Mouse (Mus musculus): Measurements from ENCODE around the gene Mad1l1.

Gene Mad1l1

GRCm38 (mm10) chr5:140045453-140045852 lies 275.9 kb downstream of the Mad1l1 start:
- no peak for DNase-seq (ENCODE audit: low spot score)

GRCm38 (mm10) chr5:140043002-140043401 lies 278.4 kb downstream of the Mad1l1 start:
- DNase-seq (ENCODE audit: low spot score), result no peak

DNA sequence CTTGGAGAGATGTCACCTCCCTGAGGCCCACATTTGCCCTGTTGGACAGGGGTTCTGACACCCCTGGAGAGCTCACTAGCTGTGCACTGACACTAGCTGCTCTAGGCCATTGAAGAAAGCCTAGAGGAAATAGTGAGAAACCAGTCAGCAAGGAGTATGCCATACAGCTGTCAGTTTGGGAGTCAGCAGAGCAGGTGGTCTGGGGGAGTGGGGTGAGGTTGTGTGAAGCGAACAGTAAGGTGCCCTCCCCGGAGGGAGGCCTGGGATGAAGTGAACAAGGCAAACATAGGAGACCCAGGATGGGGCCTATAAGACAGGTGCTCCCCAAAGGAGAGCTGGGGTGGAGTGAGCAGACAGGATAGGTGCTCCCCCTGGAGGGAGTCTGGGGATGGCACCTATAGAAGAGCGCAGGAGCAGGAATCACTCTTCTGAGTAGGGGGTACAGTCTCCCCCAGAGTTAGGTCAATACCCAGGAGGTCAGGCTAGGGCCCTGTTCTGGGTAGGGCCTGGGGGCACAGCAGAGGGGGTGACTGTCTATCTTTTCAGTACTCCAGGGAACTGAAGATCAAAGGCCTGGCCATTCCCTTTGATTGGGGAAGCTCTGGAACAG lies 279.2 kb downstream of the Mad1l1 start:
- DNase-seq (ENCODE audit: low spot score), result no peak

GRCm38 (mm10) chr5:140041055-140041454 lies 280.3 kb downstream of the Mad1l1 start:
- DNase-seq (ENCODE audit: low spot score), result no peak

- no peak for DNase-seq (ENCODE audit: low spot score)
These were observed 283.6 kb downstream of the Mad1l1 start for GRCm38 (mm10) chr5:140037587-140038233.

DNA sequence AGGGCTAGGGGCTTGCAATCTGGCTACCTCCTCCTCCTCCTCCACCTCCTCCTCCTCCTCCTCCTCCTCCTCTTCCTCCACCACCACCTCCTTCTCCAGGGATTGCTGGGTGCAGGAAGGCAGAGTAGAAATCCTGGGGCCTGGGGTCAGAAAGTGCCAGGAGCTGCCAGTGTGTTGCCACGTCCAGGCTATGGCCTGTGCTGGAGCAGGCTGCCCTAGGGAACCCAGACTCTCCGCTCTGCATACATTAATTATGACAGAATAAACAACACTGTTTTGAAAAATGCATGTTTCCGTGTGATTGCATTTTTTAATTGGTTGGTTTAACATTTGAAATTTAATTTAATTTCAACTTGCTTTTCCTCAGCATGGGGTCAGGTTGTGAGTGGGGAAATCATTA lies 285.7 kb downstream of the Mad1l1 start:
- no peak for DNase-seq (ENCODE audit: low spot score)

DNA sequence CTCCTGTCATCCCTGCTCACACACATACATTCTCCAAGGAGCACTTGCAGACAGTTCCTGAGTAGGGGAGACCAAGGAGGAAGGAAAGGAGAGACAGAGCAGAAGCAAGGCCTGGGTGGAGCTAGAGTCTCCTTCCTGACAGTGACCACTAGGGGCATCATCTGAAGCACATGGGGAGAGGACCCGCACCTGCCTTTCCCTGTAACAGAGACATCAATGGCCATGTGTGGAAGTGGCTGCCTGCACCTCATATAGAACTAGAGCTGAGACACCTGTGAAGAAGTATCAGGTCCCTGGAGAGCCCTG lies 286.4 kb downstream of the Mad1l1 start:
- DNase-seq (ENCODE audit: low spot score), result no peak

DNA sequence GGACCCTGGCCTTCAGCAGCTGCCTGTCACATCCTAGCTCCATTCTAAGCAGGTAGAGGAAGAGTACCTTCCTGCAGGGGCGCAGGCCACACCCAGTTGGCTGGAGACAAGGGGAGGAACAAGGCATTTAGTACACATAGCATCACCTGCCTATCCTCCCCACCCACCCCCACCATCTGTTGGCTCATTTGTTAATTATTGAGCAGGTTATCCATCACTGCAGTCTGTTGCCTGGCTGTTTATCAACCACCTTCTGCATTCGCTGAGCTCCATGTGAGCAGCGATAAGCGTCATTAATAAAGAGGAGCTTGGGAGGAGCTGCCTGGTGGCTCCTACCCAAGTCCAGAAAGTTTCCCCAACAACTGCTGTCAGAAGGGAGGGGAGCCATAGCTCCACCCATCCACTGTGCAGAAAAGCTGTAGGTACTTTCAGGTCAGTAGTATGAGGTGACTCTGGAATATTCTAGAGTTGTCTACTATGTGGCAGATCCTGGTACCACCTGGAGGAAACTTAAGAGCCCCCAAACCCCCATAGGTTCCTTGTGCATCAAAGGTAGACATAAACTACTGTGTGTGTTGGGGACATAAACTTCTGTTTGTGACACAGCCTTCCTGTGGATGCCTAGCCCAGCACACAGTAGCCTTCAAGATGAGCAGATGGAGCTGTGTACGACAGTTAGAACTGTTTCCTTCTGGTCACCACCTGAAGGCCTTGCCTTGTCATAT lies 286.9 kb downstream of the Mad1l1 start:
- no peak for DNase-seq (ENCODE audit: low spot score)

DNA sequence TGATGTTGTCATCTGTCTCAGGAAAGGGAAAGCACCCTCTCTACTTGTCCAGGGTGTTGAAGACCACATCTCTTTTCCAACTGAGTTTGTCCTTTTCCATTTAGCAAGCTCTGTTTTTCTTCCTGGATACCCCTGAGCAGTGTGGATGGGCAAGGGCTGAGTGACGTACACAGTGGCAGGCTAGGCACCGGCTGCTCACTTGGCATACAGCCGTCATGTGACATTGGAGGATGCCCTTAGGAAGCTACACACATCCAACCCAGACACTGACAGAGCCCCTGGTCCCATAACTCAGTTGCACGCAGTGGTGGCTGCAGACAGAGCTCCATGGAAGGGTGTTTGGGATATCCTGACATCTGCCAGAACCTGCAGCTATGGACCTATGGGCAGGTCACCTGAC lies 295.0 kb downstream of the Mad1l1 start:
- no peak for DNase-seq (ENCODE audit: low spot score)

- DNase-seq (ENCODE audit: low spot score), result no peak
These were observed 296.1 kb downstream of the Mad1l1 start for GRCm38 (mm10) chr5:140025301-140025700.

GRCm38 (mm10) chr5:140023941-140024500 lies 297.3 kb downstream of the Mad1l1 start:
- DNase-seq (ENCODE audit: low spot score), result no peak

DNA sequence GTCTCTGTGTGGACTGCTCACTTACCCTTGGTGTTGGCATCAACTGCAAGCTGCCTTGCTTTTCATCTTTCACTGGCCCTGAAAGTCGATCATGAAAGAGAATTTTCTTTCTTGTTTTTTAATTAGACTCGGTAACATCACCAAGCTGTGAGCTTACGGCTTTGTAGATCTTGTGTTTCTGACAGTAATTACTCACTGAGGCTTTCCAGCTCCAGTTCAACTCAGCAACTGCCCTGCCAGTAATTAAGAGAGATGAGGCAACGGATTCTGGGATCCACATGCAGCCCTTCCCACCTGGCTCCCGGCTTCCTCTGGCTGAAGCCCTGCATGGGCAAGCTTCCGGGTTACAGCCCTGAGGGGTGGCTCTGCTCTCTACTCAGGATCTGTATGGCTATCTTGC lies 298.5 kb downstream of the Mad1l1 start:
- no peak for DNase-seq (ENCODE audit: low spot score)

GRCm38 (mm10) chr5:140021755-140022154 lies 299.6 kb downstream of the Mad1l1 start:
- DNase-seq (ENCODE audit: low spot score), result no peak

- no peak for DNase-seq (ENCODE audit: low spot score)
These were observed 301.7 kb downstream of the Mad1l1 start for GRCm38 (mm10) chr5:140019616-140020015.

DNA sequence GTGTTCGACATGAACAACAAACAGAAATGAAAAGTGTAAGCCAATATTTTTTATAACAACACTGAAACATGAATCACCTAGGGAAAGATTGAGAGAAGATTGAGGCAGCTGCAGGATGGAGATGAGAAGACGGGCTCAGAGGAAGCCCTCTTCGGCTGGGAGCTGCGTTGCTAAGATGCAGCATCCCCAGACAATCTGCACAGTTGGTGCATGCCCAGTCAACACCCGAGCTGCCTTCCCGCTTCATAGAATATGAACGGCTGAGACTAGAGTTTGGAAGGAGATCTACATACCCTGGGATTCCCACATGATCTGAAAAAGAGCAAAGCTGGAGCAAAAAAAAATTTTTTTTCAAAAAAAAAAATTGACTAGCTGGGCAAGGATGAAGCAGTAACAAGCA lies 302.6 kb downstream of the Mad1l1 start:
- no peak for DNase-seq (ENCODE audit: low spot score)

DNA sequence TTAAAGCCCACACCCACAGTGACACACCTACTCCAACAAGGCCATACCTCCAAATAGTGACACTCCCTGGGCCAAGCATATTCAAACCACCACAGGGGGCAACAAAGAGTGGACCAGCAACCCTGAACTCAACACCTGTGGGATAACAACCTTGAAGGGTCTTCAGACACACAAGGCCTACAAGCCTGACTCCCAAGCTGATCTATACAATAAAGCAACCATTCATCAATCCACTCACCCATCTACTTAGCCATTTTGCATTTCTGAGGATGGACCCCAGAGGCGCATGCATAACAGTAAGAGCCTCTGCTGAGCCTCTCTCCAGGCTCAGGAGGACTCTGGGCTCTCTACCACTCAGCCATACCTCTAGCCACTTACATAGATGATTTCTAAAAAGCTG lies 304.5 kb downstream of the Mad1l1 start:
- no peak for DNase-seq (ENCODE audit: low spot score)

- DNase-seq (ENCODE audit: low spot score), result no peak
These were observed 307.7 kb downstream of the Mad1l1 start for GRCm38 (mm10) chr5:140013652-140014051.

DNA sequence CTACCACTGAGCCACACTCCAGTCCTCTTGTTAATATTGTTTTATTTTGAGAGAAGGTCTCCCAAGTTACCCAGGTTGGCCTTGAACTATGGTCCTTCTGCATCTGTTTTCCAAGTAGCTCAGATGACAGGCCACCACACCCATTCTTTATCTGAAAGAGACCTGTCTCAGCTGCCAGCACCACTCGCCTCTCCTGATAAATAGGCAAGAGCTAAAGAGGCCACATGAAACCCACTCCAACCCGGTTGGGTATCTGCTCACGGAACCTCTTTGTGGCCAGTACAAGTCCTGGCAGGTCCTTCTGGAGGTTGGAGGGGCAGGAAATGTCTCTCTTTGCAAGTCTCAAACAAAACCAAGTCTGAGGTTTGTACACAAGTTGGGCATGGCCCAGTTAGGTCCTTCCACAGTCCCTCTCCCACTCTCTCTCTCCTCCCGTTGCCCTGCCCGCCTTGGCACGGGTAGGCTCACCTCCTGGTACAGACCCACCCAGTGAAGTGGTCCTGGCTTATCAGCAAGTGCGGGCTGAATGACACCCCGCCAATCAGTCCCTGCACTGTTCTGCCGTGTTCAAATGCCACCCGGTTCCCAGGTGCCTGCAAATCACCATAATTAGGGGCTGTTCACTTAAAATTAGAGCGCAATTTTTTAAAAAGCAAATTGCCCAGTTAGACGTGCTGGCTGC lies 308.9 kb downstream of the Mad1l1 start:
- DNase-seq (ENCODE audit: low spot score), result no peak

DNA sequence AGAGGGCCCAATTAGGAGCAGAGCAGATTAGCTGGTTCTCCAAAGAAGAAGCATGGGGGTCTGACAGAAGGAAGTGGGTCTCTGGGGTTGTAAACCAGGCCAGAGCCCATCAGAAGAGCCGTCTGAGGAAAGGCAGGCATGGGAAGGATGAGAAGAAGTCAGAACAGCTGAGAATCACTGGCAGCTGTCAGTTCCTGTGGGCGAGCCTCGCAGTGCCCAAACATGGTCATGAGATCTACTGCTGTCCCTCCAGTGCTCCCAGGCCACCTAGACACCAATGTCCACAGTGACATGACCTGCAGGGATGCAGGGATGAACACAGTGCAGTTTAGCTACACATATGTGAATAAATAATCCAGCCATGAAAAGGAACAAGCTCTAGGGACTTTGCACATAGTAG lies 310.9 kb downstream of the Mad1l1 start:
- DNase-seq (ENCODE audit: low spot score), result no peak

DNA sequence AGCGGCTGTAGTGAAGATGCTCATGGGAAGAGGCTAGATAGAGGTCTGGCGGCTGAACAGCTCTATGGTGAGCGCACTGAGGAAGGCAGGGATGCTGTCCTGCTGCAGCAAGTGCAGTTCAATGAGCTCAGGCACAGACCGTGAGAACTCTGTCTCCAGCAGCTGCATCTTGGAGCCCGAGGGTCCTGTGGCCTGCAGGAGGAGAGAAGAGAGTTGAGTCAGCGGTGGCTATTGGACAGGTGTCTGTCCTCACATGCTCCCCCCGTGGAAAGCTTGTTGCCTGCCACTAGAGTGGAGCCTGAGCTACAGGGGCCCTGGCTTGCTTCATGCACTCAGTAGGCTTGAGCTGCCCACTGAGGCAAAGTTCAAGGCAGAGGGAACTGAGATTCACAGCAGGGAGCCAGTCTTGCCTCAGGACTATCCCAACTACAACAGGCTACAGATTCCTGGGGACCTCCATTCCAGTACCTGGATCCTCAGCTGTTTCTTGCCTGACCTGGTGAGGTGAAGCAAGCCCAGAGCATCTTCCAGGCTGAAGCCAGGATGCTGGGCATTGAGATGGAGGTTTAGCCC lies 312.2 kb downstream of the Mad1l1 start:
- no peak for DNase-seq (ENCODE audit: low spot score)

DNA sequence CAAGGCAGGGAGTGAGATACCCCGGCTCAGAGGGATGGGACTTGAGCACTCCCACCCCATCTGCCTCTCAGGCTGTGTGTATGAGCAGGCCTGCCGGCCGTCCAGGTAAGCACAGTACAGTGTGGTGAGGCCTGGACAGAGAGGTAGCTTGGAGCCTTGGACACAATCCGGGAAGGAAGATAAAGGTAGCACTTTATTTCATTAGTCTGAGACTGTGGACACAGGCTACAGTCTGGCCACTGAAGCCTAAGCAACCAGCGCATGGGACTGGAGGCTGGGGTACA lies 312.9 kb downstream of the Mad1l1 start:
- no peak for DNase-seq (ENCODE audit: low spot score)

- DNase-seq (ENCODE audit: low spot score), result no peak
These were observed 313.5 kb downstream of the Mad1l1 start for GRCm38 (mm10) chr5:140007656-140008522.
